Mouse (Mus musculus) liver, embryonic 12.5 days (tissue): ENCODE data around the gene Dhx40. TPM values are rescaled to one million over a fixed set of nuclear protein-coding genes. Genes with fewer than 3 reads are reported as not detected.
"Not testable (repeated sequence)": the region's sequence is repeated elsewhere in the genome, so short reads cannot be mapped to it uniquely, and the experiment has no call there.

Experiments used
- ATAC-seq: fragments of 200-750 bp; cut with Nextera tagmentation; 2 replicates; pipeline ENCODE4 v1.8.0; 2017; ENCODE audit warnings: moderate number of reproducible peaks, mild to moderate bottlenecking, moderate library complexity
- H3K27ac ChIP-seq: fragments of 300-500 bp; sonication (generic); 2 replicates; pipeline ENCODE4 v1.5.1; 2016; ENCODE audit warnings: mild to moderate bottlenecking
- H3K27me3 ChIP-seq: fragments of 300-500 bp; sonication (generic); replicated peaks from 2 replicates; pipeline ENCODE4 v1.6.1; 2016; ENCODE audit warnings: mild to moderate bottlenecking, moderate library complexity
- H3K36me3 ChIP-seq: fragments of 300-500 bp; sonication (generic); 2 replicates; pipeline ENCODE4 v1.6.1; 2016; ENCODE audit warnings: mild to moderate bottlenecking, moderate library complexity
- H3K4me1 ChIP-seq: fragments of 300-500 bp; sonication (generic); 2 replicates; pipeline ENCODE4 v1.6.1; 2016
- H3K4me2 ChIP-seq: fragments of 300-500 bp; sonication (generic); 2 replicates; pipeline ENCODE4 v1.6.1; 2016; ENCODE audit warnings: mild to moderate bottlenecking, moderate library complexity
- H3K4me3 ChIP-seq: fragments of 300-500 bp; sonication (generic); 2 replicates; pipeline ENCODE4 v1.5.1; 2016; ENCODE audit warnings: mild to moderate bottlenecking, moderate library complexity
- H3K9ac ChIP-seq: fragments of 300-500 bp; sonication (generic); 2 replicates; pipeline ENCODE4 v1.6.1; 2016; ENCODE audit warnings: mild to moderate bottlenecking, moderate library complexity
- H3K9me3 ChIP-seq: fragments of 300-500 bp; sonication (generic); replicated peaks from 2 replicates; pipeline ENCODE4 v1.6.1; 2016; ENCODE audit warnings: mild to moderate bottlenecking, moderate library complexity
- WGBS: fragments of 180-500 bp; shearing (Covaris S2); methylation state at CpG from one replicate; pipeline ENCODE4 v1.1.7; 2016; ENCODE audit not compliant: insufficient replicate concordance; 5-methylcytosine and 5-hydroxymethylcytosine counted together
- polyA plus RNA-seq: library from polyadenylated mRNA; unstranded; fragments of >200 nt; fragmentation: Nextera tagmentation; extraction: Ambion mirVana; gene quantifications from 2 replicates; pipeline ENCODE4 v1.2.1, GENCODE M21; 2016

Dhx40 gene
- polyA plus RNA-seq, 1 experiment from 2014 or later, result 10.0 TPM

DNA sequence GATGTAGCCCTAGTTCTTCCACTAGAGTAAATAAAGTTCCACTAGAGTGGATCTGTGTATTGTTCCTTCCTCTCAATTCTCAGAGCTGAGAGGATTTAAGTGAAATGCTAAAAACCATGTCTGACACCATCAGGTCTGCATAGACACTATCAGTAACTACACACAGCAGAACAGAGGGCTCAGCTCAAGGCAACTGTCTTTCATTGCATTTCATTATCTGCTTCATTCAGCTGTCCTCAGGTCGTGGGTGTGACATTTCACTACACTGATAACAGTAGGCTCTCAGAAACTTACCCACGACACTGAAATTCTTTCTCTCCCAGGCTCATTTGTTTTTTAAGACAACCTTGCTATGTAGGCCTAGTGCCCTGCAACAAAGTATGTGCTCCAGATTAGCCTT is 64.9 kb downstream of the Dhx40 start:
- Histone ChIP-seq H3K4me1 (peaks cover 97% of the 10 kb centered on the region), H3K4me2 (peak overlapping the region; percentile 69), H3K36me3 (peaks cover 10% of the 10 kb centered on the region), H3K9me3 (no peaks in the 10 kb centered on the region), H3K4me3 (peak overlapping the region; percentile 35), H3K9ac (peak overlapping the region; percentile 66), H3K27ac (peak overlapping the region; percentile 91), H3K27me3 (no peaks in the 10 kb centered on the region)
- ATAC-seq, result peak; percentile 97
- 6% methylated on average over 2 of the region's 2 CpGs for WGBS

DNA sequence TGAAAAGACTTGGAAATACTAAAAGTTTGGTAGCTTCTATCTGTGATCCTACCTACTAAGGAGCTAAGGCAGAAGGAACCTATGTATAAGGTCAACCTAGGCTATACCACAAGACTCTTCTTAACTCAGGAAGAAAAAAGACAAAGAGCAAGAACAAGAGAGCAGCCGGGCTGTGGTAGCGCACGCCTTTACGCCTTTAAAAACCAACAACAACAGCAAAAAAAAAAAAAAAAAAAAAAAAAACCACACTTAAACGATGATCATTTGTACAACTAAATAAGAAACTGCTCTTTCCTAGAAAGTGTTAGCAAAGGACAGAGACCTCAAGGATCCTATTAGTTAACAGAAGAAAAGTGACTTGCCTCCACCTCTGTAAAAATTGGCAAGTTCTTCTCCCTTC is 66.0 kb downstream of the Dhx40 start:
- WGBS, result 68% methylated on average over 5 of the region's 5 CpGs
- H3K27ac ChIP-seq, result peak overlapping the region; percentile 91
- peak overlapping the region; percentile 69 for H3K4me2 ChIP-seq
- no peaks in the 10 kb centered on the region for H3K27me3 ChIP-seq
- peak overlapping the region; percentile 66 for H3K9ac ChIP-seq
- H3K4me3 ChIP-seq, result no peak overlapping the region
- peaks cover 15% of the 10 kb centered on the region for H3K36me3 ChIP-seq
- no peaks in the 10 kb centered on the region for H3K9me3 ChIP-seq
- no peak for ATAC-seq
- peaks cover 94% of the 10 kb centered on the region for H3K4me1 ChIP-seq

DNA sequence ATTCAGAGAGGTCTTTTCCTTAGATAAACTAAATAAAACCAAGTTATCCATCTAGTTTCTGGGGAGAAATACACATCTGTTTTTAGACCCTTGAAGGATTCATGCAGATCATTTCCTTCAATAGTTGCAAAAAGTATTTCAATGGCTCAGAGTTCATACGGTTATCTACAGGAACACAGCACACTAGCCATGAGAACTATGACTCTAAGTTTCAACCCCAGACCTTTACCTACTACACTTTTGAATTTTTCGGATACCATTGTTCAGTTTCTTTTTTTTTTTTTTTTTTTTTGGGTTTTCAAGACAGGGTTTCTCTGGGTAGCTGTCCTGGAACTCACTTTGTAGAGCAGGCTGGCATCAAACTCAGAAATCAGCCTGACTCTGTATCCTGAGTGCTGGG is 68.1 kb downstream of the Dhx40 start:
- Histone ChIP-seq H3K4me3 (no peak overlapping the region), H3K9ac (peak overlapping the region; percentile 37; the same call in 1 of the 2 replicates), H3K4me1 (peaks cover 81% of the 10 kb centered on the region), H3K36me3 (peaks cover 30% of the 10 kb centered on the region), H3K4me2 (peak overlapping the region; percentile 69), H3K27ac (peak overlapping the region; percentile 78), H3K27me3 (no peaks in the 10 kb centered on the region), H3K9me3 (no peaks in the 10 kb centered on the region)
- 40% methylated on average over 2 of the region's 2 CpGs for WGBS
- ATAC-seq, result no peak

DNA sequence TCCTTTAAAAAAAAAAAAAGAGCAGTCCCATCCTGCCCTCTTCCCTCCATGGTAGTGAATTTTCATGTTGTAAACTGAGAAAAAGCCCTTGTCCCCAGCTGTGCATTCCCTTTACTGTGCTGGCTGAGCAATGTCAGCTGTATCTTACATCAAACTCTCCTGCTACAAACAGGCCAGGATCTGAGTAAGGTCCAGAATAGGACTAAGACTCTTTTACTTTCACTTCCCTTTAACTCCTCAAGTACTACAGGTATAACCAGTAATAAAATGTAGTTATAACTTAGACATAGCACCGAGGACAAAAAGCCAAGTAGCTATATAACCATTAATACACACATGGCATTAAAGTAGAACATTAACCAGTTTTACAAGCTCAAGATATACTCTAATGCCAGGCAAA is 68.6 kb downstream of the Dhx40 start:
- Histone ChIP-seq H3K9ac (peak overlapping the region; percentile 37; the same call in 1 of the 2 replicates), H3K4me3 (no peak overlapping the region), H3K9me3 (no peaks in the 10 kb centered on the region), H3K27ac (peak overlapping the region; percentile 78), H3K36me3 (peaks cover 35% of the 10 kb centered on the region), H3K27me3 (no peaks in the 10 kb centered on the region), H3K4me1 (peaks cover 77% of the 10 kb centered on the region), H3K4me2 (peak overlapping the region; percentile 69)
- no peak for ATAC-seq
- WGBS, result 83% methylated on average over 1 of the region's 1 CpGs

DNA sequence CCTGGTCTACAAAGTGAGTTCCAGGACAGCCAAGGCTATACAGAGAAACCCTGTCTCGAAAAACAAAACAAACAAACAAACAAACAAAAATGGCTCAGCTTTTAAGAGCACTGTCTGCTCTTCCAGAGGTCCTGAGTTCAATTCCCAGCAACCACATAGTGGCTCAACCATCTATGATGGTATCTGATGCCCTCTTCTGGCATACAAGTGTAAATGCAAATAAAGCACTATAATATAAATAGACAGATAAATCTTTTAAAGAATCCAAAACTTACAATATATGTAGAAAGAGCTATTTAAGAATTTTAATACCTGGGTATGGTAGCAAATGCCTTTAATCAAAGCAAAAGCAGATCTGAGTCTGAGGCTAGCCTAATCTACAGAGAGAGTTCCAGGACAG is 69.2 kb downstream of the Dhx40 start:
- peaks cover 71% of the 10 kb centered on the region for H3K4me1 ChIP-seq
- H3K4me3 ChIP-seq, H3K27me3 ChIP-seq, ATAC-seq, H3K9me3 ChIP-seq: not testable (repeated sequence)
- H3K36me3 ChIP-seq, result peaks cover 41% of the 10 kb centered on the region
- WGBS, result 88% methylated on average over 1 of the region's 1 CpGs
- peak overlapping the region; percentile 78 for H3K27ac ChIP-seq
- peak overlapping the region; percentile 12; the same call in 1 of the 2 replicates for H3K9ac ChIP-seq
- H3K4me2 ChIP-seq, result peak overlapping the region; percentile 20; the same call in 1 of the 2 replicates

DNA sequence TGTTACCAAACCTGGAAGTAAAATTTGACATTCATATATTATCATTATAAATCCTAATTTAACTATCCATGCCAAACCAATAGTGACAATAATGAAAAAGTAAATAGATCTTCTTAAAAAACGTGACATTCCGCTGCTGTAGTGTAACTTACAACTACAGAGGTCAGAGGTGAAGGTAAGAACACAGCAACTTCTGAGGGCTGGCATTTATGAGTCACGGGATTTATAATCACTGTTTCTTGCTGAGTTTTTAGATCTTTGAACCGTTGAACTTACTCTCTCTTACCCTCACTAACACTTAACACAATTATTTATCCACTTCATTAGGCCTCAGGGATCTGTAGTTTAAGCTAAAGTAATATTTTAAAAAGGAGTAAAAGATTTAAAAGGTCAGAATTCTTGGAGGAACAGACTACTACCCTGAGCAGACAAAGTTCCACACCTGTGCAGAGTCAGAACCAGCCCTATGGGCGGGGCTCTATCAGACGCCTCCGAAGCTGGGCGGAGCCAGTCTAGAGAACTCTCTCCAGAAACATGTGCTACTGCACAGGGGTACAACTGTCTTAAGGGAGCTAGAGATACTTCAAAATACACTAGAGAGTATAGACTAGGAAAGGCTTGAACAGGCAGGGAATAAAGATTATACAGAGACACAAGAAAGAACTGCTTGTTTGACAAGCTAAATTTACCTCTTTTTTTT is 70.1 kb downstream of the Dhx40 start:
- WGBS, result 48% methylated on average over 8 of the region's 8 CpGs
- Histone ChIP-seq H3K9ac (peak overlapping the region; percentile 12; the same call in 1 of the 2 replicates), H3K9me3 (no peaks in the 10 kb centered on the region), H3K36me3 (peaks cover 50% of the 10 kb centered on the region), H3K27me3 (no peaks in the 10 kb centered on the region), H3K4me3 (no peak overlapping the region), H3K27ac (peak overlapping the region; percentile 78), H3K4me1 (peaks cover 63% of the 10 kb centered on the region), H3K4me2 (peak overlapping the region; percentile 20)
- peak; percentile 88 for ATAC-seq

DNA sequence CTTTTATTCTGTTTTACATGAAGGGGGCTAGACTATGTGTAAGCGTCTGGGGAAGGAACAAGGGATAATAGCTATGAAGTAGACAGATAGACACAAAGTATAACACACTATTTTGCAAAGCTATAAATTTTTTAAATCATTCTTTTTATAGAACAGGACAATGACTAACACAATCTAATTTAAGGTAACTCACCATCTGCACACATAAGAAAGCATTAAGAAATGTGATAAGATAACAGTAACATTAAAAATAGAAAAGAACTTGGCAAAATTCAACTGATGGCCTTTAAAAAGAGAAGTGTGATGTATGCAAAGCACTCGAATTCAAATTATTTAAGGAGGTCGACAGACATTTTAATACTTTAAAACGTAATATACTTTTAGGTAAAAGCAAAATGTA is 72.6 kb downstream of the Dhx40 start:
- Histone ChIP-seq H3K36me3 (peaks cover 67% of the 10 kb centered on the region), H3K27me3 (no peaks in the 10 kb centered on the region), H3K4me1 (peaks cover 39% of the 10 kb centered on the region), H3K9ac (no peak overlapping the region), H3K27ac (no peak overlapping the region), H3K4me2 (no peak overlapping the region), H3K4me3 (no peak overlapping the region), H3K9me3 (no peaks in the 10 kb centered on the region)
- ATAC-seq, result no peak
- WGBS, result 85% methylated on average over 4 of the region's 4 CpGs

DNA sequence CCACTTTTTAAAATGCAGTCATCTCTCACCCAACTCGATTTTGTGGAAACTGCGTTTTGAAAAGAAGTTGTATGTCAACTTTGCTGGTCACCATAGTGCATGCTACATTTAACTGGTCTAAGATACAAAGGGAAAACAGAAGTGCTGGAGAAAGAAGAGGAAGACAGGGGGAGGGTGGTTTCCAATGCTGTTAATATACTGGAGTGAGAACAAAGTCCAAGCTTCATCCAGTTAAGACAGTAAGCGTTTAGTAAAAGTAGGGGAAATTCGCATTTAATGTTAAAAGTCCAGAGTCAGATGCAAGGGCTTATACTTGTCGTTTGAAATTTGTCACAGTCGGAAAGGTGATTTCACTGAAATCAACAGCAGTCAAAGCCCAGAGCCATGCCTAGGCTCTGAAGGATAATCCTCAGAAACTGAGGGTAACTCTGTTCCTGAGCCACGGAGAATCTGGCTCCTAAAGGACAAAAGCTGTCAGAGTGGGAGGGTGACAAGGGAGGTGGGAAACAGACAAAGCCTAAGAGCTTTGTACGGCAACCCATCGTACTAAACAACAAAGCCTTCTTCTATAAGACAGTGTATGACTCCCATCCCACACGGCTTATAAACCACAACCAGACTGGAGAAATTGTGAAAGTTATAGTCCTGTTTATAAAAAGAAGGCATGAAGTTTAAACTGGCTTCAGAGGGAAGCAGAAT is 73.2 kb downstream of the Dhx40 start:
- Histone ChIP-seq H3K4me2 (no peak overlapping the region), H3K4me1 (peaks cover 33% of the 10 kb centered on the region), H3K9ac (no peak overlapping the region), H3K36me3 (peaks cover 72% of the 10 kb centered on the region), H3K9me3 (no peaks in the 10 kb centered on the region), H3K27me3 (no peaks in the 10 kb centered on the region), H3K27ac (no peak overlapping the region), H3K4me3 (no peak overlapping the region)
- WGBS, result 90% methylated on average over 10 of the region's 10 CpGs
- no peak for ATAC-seq

DNA sequence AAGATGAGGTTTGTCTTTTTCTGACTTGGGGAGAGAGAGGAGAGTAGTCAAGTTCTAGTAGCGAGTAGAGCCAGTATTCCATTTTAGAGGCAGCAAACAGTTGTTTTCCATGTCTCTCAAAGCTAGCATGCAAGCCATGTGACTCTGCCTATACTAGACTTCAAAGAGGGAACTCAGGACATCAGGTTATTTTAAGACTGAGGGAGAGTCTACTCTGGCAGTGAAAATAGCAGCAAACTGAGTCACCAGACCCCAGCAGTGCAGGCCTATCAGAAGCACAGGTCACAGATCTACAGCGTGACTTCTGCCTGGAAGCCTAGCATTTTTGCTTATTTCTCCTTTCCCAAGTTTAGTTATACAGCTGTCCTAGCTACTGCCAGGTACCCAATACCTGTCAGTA is 76.1 kb downstream of the Dhx40 start:
- Histone ChIP-seq H3K36me3 (peaks cover 90% of the 10 kb centered on the region), H3K4me2 (no peak overlapping the region), H3K4me1 (peaks cover 7% of the 10 kb centered on the region; the same call in 1 of the 2 replicates), H3K4me3 (no peak overlapping the region), H3K9me3 (no peaks in the 10 kb centered on the region), H3K9ac (no peak overlapping the region), H3K27ac (no peak overlapping the region), H3K27me3 (no peaks in the 10 kb centered on the region)
- WGBS, result 85% methylated on average over 2 of the region's 2 CpGs
- ATAC-seq, result no peak

DNA sequence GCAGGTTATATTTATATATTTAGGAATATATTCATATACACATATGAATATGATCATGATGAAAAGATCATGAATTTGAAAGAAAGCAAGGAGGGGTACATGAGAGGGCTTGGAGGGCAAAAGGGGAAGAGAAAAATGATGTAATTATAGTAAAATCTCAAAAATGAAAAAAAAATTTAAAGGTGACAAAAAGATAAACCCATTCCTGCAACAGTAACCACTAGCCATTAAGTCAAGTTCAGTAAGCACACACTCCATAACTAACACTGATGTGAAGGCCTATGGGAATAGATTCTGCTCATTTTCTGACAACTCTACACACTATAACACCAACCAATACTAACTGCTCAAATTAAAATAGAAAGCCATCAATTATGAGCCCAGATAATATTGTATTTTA is 81.9 kb downstream of the Dhx40 start:
- peaks cover 85% of the 10 kb centered on the region for H3K36me3 ChIP-seq
- no peak overlapping the region for H3K4me3 ChIP-seq
- no peak overlapping the region for H3K27ac ChIP-seq
- no peaks in the 10 kb centered on the region for H3K4me1 ChIP-seq
- no peak for ATAC-seq
- no peaks in the 10 kb centered on the region for H3K9me3 ChIP-seq
- H3K4me2 ChIP-seq, result no peak overlapping the region
- H3K27me3 ChIP-seq, result no peaks in the 10 kb centered on the region
- no peak overlapping the region for H3K9ac ChIP-seq

DNA sequence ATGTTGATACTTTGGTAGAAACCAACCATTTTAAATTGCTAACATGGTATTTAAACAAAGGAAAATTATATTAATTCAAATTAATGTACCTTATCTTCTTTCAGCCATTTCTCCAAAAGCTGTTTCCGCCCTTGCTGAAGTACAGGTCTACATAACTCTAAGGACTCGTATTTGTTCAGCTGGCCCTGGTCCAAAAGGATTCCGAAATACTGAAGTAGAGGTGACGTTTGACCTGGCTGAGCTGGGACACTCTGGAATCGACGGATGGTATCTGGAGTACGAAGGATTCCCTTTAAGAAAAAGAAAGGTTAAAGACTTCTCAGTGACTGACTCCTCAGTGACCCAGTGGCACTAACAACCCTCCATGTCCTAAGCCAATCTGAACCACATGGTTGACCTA is 82.6 kb downstream of the Dhx40 start:
- Histone ChIP-seq H3K36me3 (peaks cover 86% of the 10 kb centered on the region), H3K4me2 (no peak overlapping the region), H3K9ac (no peak overlapping the region), H3K9me3 (no peaks in the 10 kb centered on the region), H3K4me1 (no peaks in the 10 kb centered on the region), H3K4me3 (no peak overlapping the region), H3K27me3 (no peaks in the 10 kb centered on the region), H3K27ac (no peak overlapping the region)
- no peak for ATAC-seq
- 83% methylated on average over 7 of the region's 7 CpGs for WGBS

DNA sequence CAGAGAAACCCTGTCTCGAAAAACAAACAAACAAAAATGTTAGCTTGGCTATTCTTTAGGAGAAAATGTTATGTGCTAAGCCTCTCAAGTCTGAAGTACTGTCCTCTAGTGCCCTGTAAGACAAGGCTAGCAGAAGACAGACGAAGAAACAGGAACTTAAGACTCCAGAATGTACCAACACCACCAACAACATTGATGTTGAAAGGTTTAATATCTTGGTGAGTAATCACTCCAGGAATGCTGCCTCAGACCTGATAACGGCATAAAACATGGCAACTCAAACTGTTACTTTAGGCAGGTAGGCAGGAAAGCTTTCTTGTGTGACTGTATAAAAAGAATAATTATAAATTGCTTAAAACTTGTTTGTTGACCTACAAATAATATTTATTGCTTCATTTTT is 83.5 kb downstream of the Dhx40 start:
- Histone ChIP-seq H3K4me1 (no peaks in the 10 kb centered on the region), H3K4me3 (no peak overlapping the region), H3K4me2 (no peak overlapping the region), H3K27ac (no peak overlapping the region), H3K9me3 (no peaks in the 10 kb centered on the region), H3K9ac (no peak overlapping the region), H3K27me3 (no peaks in the 10 kb centered on the region), H3K36me3 (peaks cover 88% of the 10 kb centered on the region)
- WGBS, result 81% methylated on average over 3 of the region's 3 CpGs
- no peak for ATAC-seq
